Mouse (Mus musculus): ENCODE results near the gene Hdac9.

- TF ChIP-seq GATA1 (IDR thresholded peaks at IDR 0.05; ENCODE audit: low read length), result no peak
- TF ChIP-seq TAL1 (IDR thresholded peaks at IDR 0.05; ENCODE audit: low read length), result no peak
Observed at GRCm38 (mm10) chr12:34407143-34407542, 509.8 kb downstream of the Hdac9 start.
